Mouse (Mus musculus): ENCODE measurements at regions not wholly inside any gene's neighbourhood (a gene's known extent, or its start where the extent isn't known, plus 50 kb on each side); places are given as distances from the start of the nearest gene placed in this dataset.
A peak's percentile ranks its signal among the peaks of the same experiment; 100 is the strongest.

GRCm38 (mm10) chr15:10843060-10843695, 109.0 kb upstream of the C1qtnf3 start:
- WGBS = 43% methylated on average over 3 of the region's 3 CpGs
- Histone ChIP-seq H3K36me3 (no peaks in the 10 kb centered on the region), H3K27me3 (replicated peaks) (no peaks in the 10 kb centered on the region), H3K4me1 (0 out of 2 replicates have a peak, but pooled peaks cover 6% of the 10 kb centered on the region), H3K4me3 (replicated peaks) (no peak overlapping the region), H3K4me2 (no peak overlapping the region), H3K9me3 (no peaks in the 10 kb centered on the region), H3K9ac (no peak overlapping the region), H3K27ac (no peak overlapping the region)
- no peak for ATAC-seq (ENCODE audit: insufficient read depth, low FRiP score, low read depth)

GRCm38 (mm10) chr15:10846722-10847121, 105.4 kb upstream of the C1qtnf3 start:
- H3K36me3 ChIP-seq = no peaks in the 10 kb centered on the region

GRCm38 (mm10) chr15:10864004-10864775, 87.9 kb upstream of the C1qtnf3 start:
- Histone ChIP-seq H3K4me2 (no peak overlapping the region), H3K27ac (no peak overlapping the region), H3K4me1 (no peaks in the 10 kb centered on the region), H3K4me3 (replicated peaks) (no peak overlapping the region), H3K36me3 (no peaks in the 10 kb centered on the region), H3K27me3 (replicated peaks) (no peaks in the 10 kb centered on the region), H3K9me3 (no peaks in the 10 kb centered on the region), H3K9ac (no peak overlapping the region)
- 69% methylated on average over 7 of the region's 7 CpGs for WGBS
- no peak for ATAC-seq (ENCODE audit: insufficient read depth, low FRiP score, low read depth)

More at GRCm38 (mm10) chr15:10846722-10847121, 105.4 kb upstream of the C1qtnf3 start:
- no peak for ATAC-seq (ENCODE audit: insufficient read depth, low FRiP score, low read depth)
- Histone ChIP-seq H3K27ac (no peak overlapping the region), H3K9ac (no peak overlapping the region), H3K4me2 (no peak overlapping the region), H3K4me1 (no peaks in the 10 kb centered on the region), H3K9me3 (no peaks in the 10 kb centered on the region), H3K4me3 (replicated peaks) (no peak overlapping the region), H3K27me3 (replicated peaks) (no peaks in the 10 kb centered on the region)
- WGBS = 91% methylated on average over 4 of the region's 4 CpGs

- Histone ChIP-seq H3K36me3 (no peaks in the 10 kb centered on the region), H3K4me1 (no peaks in the 10 kb centered on the region), H3K9ac (no peak overlapping the region), H3K4me2 (no peak overlapping the region), H3K4me3 (replicated peaks) (no peak overlapping the region), H3K27me3 (replicated peaks) (no peaks in the 10 kb centered on the region), H3K27ac (no peak overlapping the region), H3K9me3 (no peaks in the 10 kb centered on the region)
- no peak for ATAC-seq (ENCODE audit: insufficient read depth, low FRiP score, low read depth)
- 66% methylated on average over 5 of the region's 5 CpGs for WGBS
These were observed 87.0 kb upstream of the C1qtnf3 start for GRCm38 (mm10) chr15:10865109-10865508.

GRCm38 (mm10) chr15:10866794-10867193, 85.3 kb upstream of the C1qtnf3 start:
- H3K36me3 ChIP-seq = no peaks in the 10 kb centered on the region
- no peak for ATAC-seq (ENCODE audit: insufficient read depth, low FRiP score, low read depth)
- no peak overlapping the region for H3K4me2 ChIP-seq
- H3K27ac ChIP-seq = no peak overlapping the region
- H3K9ac ChIP-seq = no peak overlapping the region
- H3K9me3 ChIP-seq = no peaks in the 10 kb centered on the region
- WGBS = 67% methylated on average over 5 of the region's 5 CpGs
- no peaks in the 10 kb centered on the region for H3K27me3 ChIP-seq (replicated peaks)
- no peak overlapping the region for H3K4me3 ChIP-seq (replicated peaks)
- H3K4me1 ChIP-seq = no peaks in the 10 kb centered on the region

- no peak overlapping the region for H3K4me2 ChIP-seq
- 78% methylated on average over 7 of the region's 7 CpGs for WGBS
- H3K27me3 ChIP-seq (replicated peaks) = no peaks in the 10 kb centered on the region
- H3K27ac ChIP-seq = no peak overlapping the region
- no peaks in the 10 kb centered on the region for H3K9me3 ChIP-seq
- no peak overlapping the region for H3K9ac ChIP-seq
- no peak overlapping the region for H3K4me3 ChIP-seq (replicated peaks)
- H3K4me1 ChIP-seq = no peaks in the 10 kb centered on the region
- no peaks in the 10 kb centered on the region for H3K36me3 ChIP-seq
- ATAC-seq (ENCODE audit: insufficient read depth, low FRiP score, low read depth) = 0 out of 2 replicates have a peak, but pooled peaks have one; percentile 14
These were observed 84.0 kb upstream of the C1qtnf3 start for GRCm38 (mm10) chr15:10868115-10868514.

- Histone ChIP-seq H3K4me1 (no peaks in the 10 kb centered on the region), H3K27me3 (replicated peaks) (no peaks in the 10 kb centered on the region), H3K36me3 (no peaks in the 10 kb centered on the region), H3K4me2 (no peak overlapping the region), H3K4me3 (replicated peaks) (no peak overlapping the region), H3K9me3 (no peaks in the 10 kb centered on the region), H3K27ac (no peak overlapping the region), H3K9ac (no peak overlapping the region)
- 58% methylated on average over 14 of the region's 14 CpGs for WGBS
- ATAC-seq (ENCODE audit: insufficient read depth, low FRiP score, low read depth) = peak; percentile 4; the same call in 1 of the 2 replicates
These were observed 83.2 kb upstream of the C1qtnf3 start for GRCm38 (mm10) chr15:10868716-10869585.

GRCm38 (mm10) chr15:10869879-10870278, 82.3 kb upstream of the C1qtnf3 start:
- Histone ChIP-seq H3K4me3 (replicated peaks) (no peak overlapping the region), H3K9me3 (no peaks in the 10 kb centered on the region), H3K4me2 (no peak overlapping the region), H3K36me3 (no peaks in the 10 kb centered on the region), H3K9ac (no peak overlapping the region), H3K27ac (no peak overlapping the region), H3K4me1 (no peaks in the 10 kb centered on the region), H3K27me3 (replicated peaks) (no peaks in the 10 kb centered on the region)
- no peak for ATAC-seq (ENCODE audit: insufficient read depth, low FRiP score, low read depth)
- 51% methylated on average over 13 of the region's 13 CpGs for WGBS

- Histone ChIP-seq H3K4me3 (replicated peaks) (no peak overlapping the region), H3K36me3 (no peaks in the 10 kb centered on the region), H3K4me1 (no peaks in the 10 kb centered on the region), H3K4me2 (no peak overlapping the region), H3K27me3 (replicated peaks) (no peaks in the 10 kb centered on the region), H3K9ac (no peak overlapping the region), H3K27ac (no peak overlapping the region), H3K9me3 (no peaks in the 10 kb centered on the region)
- no peak for ATAC-seq (ENCODE audit: insufficient read depth, low FRiP score, low read depth)
- WGBS = 15% methylated on average over 13 of the region's 13 CpGs
These were observed 79.7 kb upstream of the C1qtnf3 start for GRCm38 (mm10) chr15:10872322-10872967.

- no peaks in the 10 kb centered on the region for H3K9me3 ChIP-seq
- H3K27me3 ChIP-seq (replicated peaks) = no peaks in the 10 kb centered on the region
- WGBS = 64% methylated on average over 5 of the region's 5 CpGs
- H3K9ac ChIP-seq = no peak overlapping the region
- no peaks in the 10 kb centered on the region for H3K4me1 ChIP-seq
- no peak for ATAC-seq (ENCODE audit: insufficient read depth, low FRiP score, low read depth)
- H3K36me3 ChIP-seq = no peaks in the 10 kb centered on the region
- no peak overlapping the region for H3K27ac ChIP-seq
- H3K4me3 ChIP-seq (replicated peaks) = no peak overlapping the region
- no peak overlapping the region for H3K4me2 ChIP-seq
These were observed 75.8 kb upstream of the C1qtnf3 start for GRCm38 (mm10) chr15:10876328-10876727.

- Histone ChIP-seq H3K27me3 (replicated peaks) (no peaks in the 10 kb centered on the region), H3K4me2 (no peak overlapping the region), H3K36me3 (no peaks in the 10 kb centered on the region), H3K27ac (no peak overlapping the region), H3K9me3 (no peaks in the 10 kb centered on the region), H3K9ac (no peak overlapping the region), H3K4me3 (replicated peaks) (no peak overlapping the region), H3K4me1 (no peaks in the 10 kb centered on the region)
- 84% methylated on average over 1 of the region's 1 CpGs for WGBS
- no peak for ATAC-seq (ENCODE audit: insufficient read depth, low FRiP score, low read depth)
These were observed 70.4 kb upstream of the C1qtnf3 start for GRCm38 (mm10) chr15:10881726-10882125.
